Mouse (Mus musculus): ENCODE measurements at regions not wholly inside any gene's neighbourhood (a gene's known extent, or its start where the extent isn't known, plus 50 kb on each side); places are given as distances from the start of the nearest gene placed in this dataset.

GRCm38 (mm10) chr4:79362522-79362921 lies 1150.8 kb upstream of the Ptprd start:
- ChIA-PET POLR2A (no interaction called here), CTCF (no interaction called here)

DNA sequence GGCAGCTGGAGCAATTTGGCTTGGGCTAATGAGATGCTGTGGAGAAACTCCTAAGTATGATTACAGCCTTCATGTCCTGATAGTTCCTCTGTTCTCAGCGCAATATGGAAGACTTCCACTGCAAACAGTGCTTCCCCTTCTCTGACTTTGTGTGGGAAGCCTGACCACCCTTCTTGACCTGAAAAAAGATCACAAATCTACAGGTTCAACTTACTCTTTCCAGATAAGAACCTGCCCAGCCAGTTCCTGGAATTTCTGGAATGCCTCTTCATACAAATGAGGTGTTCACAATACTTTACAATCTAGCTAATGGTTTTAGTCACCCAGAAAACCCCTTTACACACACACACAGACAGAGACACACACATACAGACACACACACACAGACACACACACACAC lies 1146.0 kb upstream of the Ptprd start:
- CTCF ChIA-PET: no interaction called here
- POLR2A ChIA-PET: no interaction called here

GRCm38 (mm10) chr4:79309890-79310727 lies 1098.3 kb upstream of the Ptprd start:
- ChIA-PET CTCF (no interaction called here), POLR2A (interaction anchor here in 1 of 4 experiments (0.6 kb wide), 1 partner anchor 109 kb away, joined by 3 read pairs; no protein-coding TSS in a partner anchor)

DNA sequence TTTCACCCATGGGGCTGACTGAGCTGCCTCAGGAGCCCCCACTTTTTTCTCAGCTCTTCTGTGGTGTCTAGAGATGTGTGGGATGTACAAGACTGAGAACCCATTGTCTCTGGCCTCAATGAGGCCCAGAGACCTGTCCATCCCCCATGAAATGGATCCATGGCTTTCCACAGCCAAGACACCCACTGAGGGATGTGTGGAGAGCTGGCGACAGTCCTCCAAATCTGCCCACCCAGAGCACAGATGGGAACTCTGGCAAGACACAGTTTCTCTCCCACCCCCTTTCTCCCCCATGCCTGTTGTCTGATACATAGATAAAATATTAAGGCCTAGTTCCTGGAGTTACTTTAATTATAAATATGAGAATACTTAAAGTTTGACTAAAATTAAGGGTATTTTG lies 1079.3 kb upstream of the Ptprd start:
- CTCF ChIA-PET: no interaction called here
- POLR2A ChIA-PET: no interaction called here

DNA sequence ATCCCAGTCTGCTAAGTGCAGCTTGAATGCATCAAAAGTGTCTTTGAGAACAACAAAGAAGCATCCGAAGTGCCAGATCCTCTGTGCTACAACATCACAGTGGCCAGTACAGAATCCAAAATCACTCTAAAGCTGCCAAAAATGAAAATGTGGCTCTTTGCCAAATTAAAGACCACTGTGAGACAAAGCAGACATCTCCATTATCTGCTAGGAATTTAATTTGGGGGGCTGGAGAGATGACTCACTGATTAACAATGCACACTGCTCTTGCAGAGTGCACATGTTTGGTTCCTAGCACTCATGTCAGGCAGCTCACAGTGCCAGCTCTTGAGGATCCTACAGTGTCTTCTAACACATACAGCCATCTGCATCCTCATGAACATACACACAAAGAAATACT lies 1053.3 kb upstream of the Ptprd start:
- ChIA-PET POLR2A (no interaction called here), CTCF (no interaction called here)

DNA sequence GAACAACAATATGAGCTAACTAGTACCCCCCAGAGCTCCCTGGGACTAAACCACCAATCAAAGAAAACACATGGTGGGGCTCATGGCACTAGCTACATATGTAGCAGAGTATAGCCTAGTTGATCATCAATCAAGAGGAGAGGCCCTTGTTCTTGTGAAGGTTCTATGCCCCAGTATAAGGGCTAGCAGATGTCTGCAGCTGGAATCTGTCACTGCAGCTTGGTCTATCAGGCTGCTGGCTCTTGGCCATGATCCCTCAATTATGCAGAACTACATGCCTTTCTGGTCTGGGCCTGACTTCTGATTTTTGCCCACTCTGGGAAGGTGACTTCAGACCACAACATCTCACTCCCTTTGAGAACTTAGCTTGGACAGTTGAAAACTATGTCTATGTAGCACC lies 1031.4 kb upstream of the Ptprd start:
- ChIA-PET CTCF (no interaction called here), POLR2A (no interaction called here)

- CTCF ChIA-PET: no interaction called here
Measured at GRCm38 (mm10) chr4:79241647-79242046, 1029.9 kb upstream of the Ptprd start.

GRCm38 (mm10) chr4:79224101-79224734 lies 1012.5 kb upstream of the Ptprd start:
- ChIA-PET POLR2A (no interaction called here), CTCF (no interaction called here)

More at GRCm38 (mm10) chr4:79241647-79242046, 1029.9 kb upstream of the Ptprd start:
- POLR2A ChIA-PET: no interaction called here

Measured in embryonic stem cell, embryonic (primary cell).